Mouse (Mus musculus) embryonic facial prominence, embryonic 11.5 days (tissue): Measurements from ENCODE around the gene Lrrc3b. TPM values are rescaled to one million over a fixed set of nuclear protein-coding genes. Genes with fewer than 3 reads are reported as not detected.

Experiments used
- ATAC-seq: fragments of 200-750 bp; cut with Nextera tagmentation; replicated peaks from 2 replicates; pipeline ENCODE4 v1.8.0; 2017; ENCODE audit warnings: low read depth; ENCODE audit not compliant: insufficient number of reproducible peaks, low FRiP score, low TSS enrichment
- DNase-seq: peaks from one replicate; pipeline ENCODE4 v3.0.0-alpha.2; 2015; ENCODE audit warnings: low spot score
- H3K27ac ChIP-seq: fragments of 300-500 bp; sonication (generic); replicated peaks from 2 replicates; pipeline ENCODE4 v1.5.1; 2014; ENCODE audit warnings: mild to moderate bottlenecking, low read depth, low read length, control low read depth
- H3K27me3 ChIP-seq: fragments of 300-500 bp; sonication (generic); 2 replicates; pipeline ENCODE4 v1.6.1; 2014; ENCODE audit warnings: mild to moderate bottlenecking, low read length, moderate library complexity, mixed read lengths; ENCODE audit not compliant: control insufficient read depth, insufficient read depth
- H3K36me3 ChIP-seq: fragments of 300-500 bp; sonication (generic); replicated peaks from 2 replicates; pipeline ENCODE4 v1.6.1; 2014; ENCODE audit warnings: low read depth, mild to moderate bottlenecking, low read length, moderate library complexity, mixed read lengths; ENCODE audit not compliant: control insufficient read depth, insufficient read depth
- H3K4me1 ChIP-seq: fragments of 300-500 bp; sonication (generic); 2 replicates; pipeline ENCODE4 v1.6.1; 2014; ENCODE audit warnings: low read length, mixed read lengths; ENCODE audit not compliant: control insufficient read depth, insufficient read depth
- H3K4me2 ChIP-seq: fragments of 300-500 bp; sonication (generic); 2 replicates; pipeline ENCODE4 v1.6.1; 2014; ENCODE audit warnings: low read depth, mild to moderate bottlenecking, control low read depth, low read length, moderate library complexity
- H3K4me3 ChIP-seq: fragments of 300-500 bp; sonication (generic); 2 replicates; pipeline ENCODE4 v1.5.1; 2014; ENCODE audit warnings: low read depth, low read length, control low read depth
- H3K9ac ChIP-seq: fragments of 300-500 bp; sonication (generic); replicated peaks from 2 replicates; pipeline ENCODE4 v1.6.1; 2014; ENCODE audit warnings: mild to moderate bottlenecking, control low read depth, low read length
- H3K9me3 ChIP-seq: fragments of 300-500 bp; sonication (generic); replicated peaks from 2 replicates; pipeline ENCODE4 v1.6.1; 2016; ENCODE audit warnings: mild to moderate bottlenecking, low read length, inconsistent platforms, mixed read lengths; ENCODE audit not compliant: control insufficient read depth
- WGBS: fragments of 180-500 bp; shearing (Covaris S2); extraction: QIAGEN DNeasy Blood & Tissue Kit; methylation state at CpG from one replicate; pipeline ENCODE4 v1.1.7; 2014; 5-methylcytosine and 5-hydroxymethylcytosine counted together
- polyA plus RNA-seq: library from polyadenylated mRNA; unstranded; fragments of >200 nt; fragmentation: Nextera tagmentation; extraction: Ambion mirVana; gene quantifications from 2 replicates; pipeline ENCODE4 v1.2.1, GENCODE M21; 2014

Gene Lrrc3b
- polyA plus RNA-seq, 1 experiment from 2014 or later = 2.2 TPM

- ATAC-seq (no peak), DNase-seq (no peak)
- Histone ChIP-seq H3K27ac (no peak overlapping the region), H3K4me1 (no peaks in the 10 kb centered on the region), H3K9ac (no peak overlapping the region), H3K27me3 (no peaks in the 10 kb centered on the region), H3K4me2 (no peak overlapping the region), H3K4me3 (no peak overlapping the region), H3K36me3 (no peaks in the 10 kb centered on the region), H3K9me3 (no peaks in the 10 kb centered on the region)
- 84% methylated on average over 8 of the region's 8 CpGs for WGBS
Observed at GRCm38 (mm10) chr14:15410686-15411534, 27.9 kb downstream of the Lrrc3b start.

GRCm38 (mm10) chr14:15385536-15385935, 53.3 kb downstream of the Lrrc3b start:
- ATAC-seq = no peak
- Histone ChIP-seq H3K4me1 (no peaks in the 10 kb centered on the region), H3K4me3 (no peak overlapping the region), H3K9ac (no peak overlapping the region), H3K36me3 (no peaks in the 10 kb centered on the region), H3K27ac (no peak overlapping the region), H3K27me3 (no peaks in the 10 kb centered on the region), H3K4me2 (no peak overlapping the region), H3K9me3 (no peaks in the 10 kb centered on the region)
- 61% methylated on average over 2 of the region's 2 CpGs for WGBS
- DNase-seq = no peak

- WGBS = 77% methylated on average over 2 of the region's 2 CpGs
- Histone ChIP-seq H3K27me3 (no peaks in the 10 kb centered on the region), H3K9ac (no peak overlapping the region), H3K36me3 (no peaks in the 10 kb centered on the region), H3K27ac (no peak overlapping the region), H3K9me3 (no peaks in the 10 kb centered on the region), H3K4me3 (no peak overlapping the region), H3K4me1 (no peaks in the 10 kb centered on the region), H3K4me2 (no peak overlapping the region)
- DNase-seq (no peak), ATAC-seq (no peak)
Observed at GRCm38 (mm10) chr14:15384972-15385371, 53.8 kb downstream of the Lrrc3b start.

GRCm38 (mm10) chr14:15384532-15384931, 54.3 kb downstream of the Lrrc3b start:
- Histone ChIP-seq H3K4me1 (no peaks in the 10 kb centered on the region), H3K27me3 (no peaks in the 10 kb centered on the region), H3K9ac (no peak overlapping the region), H3K9me3 (no peaks in the 10 kb centered on the region), H3K4me2 (no peak overlapping the region), H3K36me3 (no peaks in the 10 kb centered on the region), H3K27ac (no peak overlapping the region), H3K4me3 (no peak overlapping the region)
- WGBS = 58% methylated on average over 5 of the region's 5 CpGs
- ATAC-seq (no peak), DNase-seq (no peak)

- H3K9me3 ChIP-seq = no peaks in the 10 kb centered on the region
- DNase-seq = no peak
- WGBS = 55% methylated on average over 2 of the region's 2 CpGs
- no peak overlapping the region for H3K4me3 ChIP-seq
- no peak overlapping the region for H3K4me2 ChIP-seq
- no peaks in the 10 kb centered on the region for H3K36me3 ChIP-seq
- no peak overlapping the region for H3K9ac ChIP-seq
- no peaks in the 10 kb centered on the region for H3K4me1 ChIP-seq
- H3K27ac ChIP-seq = no peak overlapping the region
- no peaks in the 10 kb centered on the region for H3K27me3 ChIP-seq
- no peak for ATAC-seq
Observed at GRCm38 (mm10) chr14:15383133-15383532, 55.7 kb downstream of the Lrrc3b start.

- Histone ChIP-seq H3K36me3 (no peaks in the 10 kb centered on the region), H3K4me1 (no peaks in the 10 kb centered on the region), H3K27me3 (no peaks in the 10 kb centered on the region), H3K9me3 (no peaks in the 10 kb centered on the region), H3K4me2 (no peak overlapping the region), H3K27ac (no peak overlapping the region), H3K4me3 (no peak overlapping the region), H3K9ac (no peak overlapping the region)
- DNase-seq = no peak
- no peak for ATAC-seq
- 88% methylated on average over 2 of the region's 2 CpGs for WGBS
Observed at GRCm38 (mm10) chr14:15377368-15377767, 61.4 kb downstream of the Lrrc3b start.

GRCm38 (mm10) chr14:15376786-15377185, 62.0 kb downstream of the Lrrc3b start:
- H3K36me3 ChIP-seq = no peaks in the 10 kb centered on the region
- no peak overlapping the region for H3K4me2 ChIP-seq
- no peaks in the 10 kb centered on the region for H3K4me1 ChIP-seq
- H3K27me3 ChIP-seq = no peaks in the 10 kb centered on the region
- H3K27ac ChIP-seq = no peak overlapping the region
- H3K9ac ChIP-seq = no peak overlapping the region
- H3K4me3 ChIP-seq = no peak overlapping the region
- DNase-seq (no peak), ATAC-seq (no peak)
- 91% methylated on average over 1 of the region's 1 CpGs for WGBS
- H3K9me3 ChIP-seq = no peaks in the 10 kb centered on the region

- ATAC-seq = no peak
- no peak overlapping the region for H3K4me3 ChIP-seq
- H3K4me2 ChIP-seq = no peak overlapping the region
- DNase-seq = no peak
- H3K36me3 ChIP-seq = no peaks in the 10 kb centered on the region
- H3K9me3 ChIP-seq = no peaks in the 10 kb centered on the region
- no peaks in the 10 kb centered on the region for H3K4me1 ChIP-seq
- H3K27ac ChIP-seq = no peak overlapping the region
- no peak overlapping the region for H3K9ac ChIP-seq
- no peaks in the 10 kb centered on the region for H3K27me3 ChIP-seq
Observed at GRCm38 (mm10) chr14:15374271-15374670, 64.5 kb downstream of the Lrrc3b start.
